Mouse (Mus musculus): ENCODE data around the gene Tesk1. TPM values are rescaled to one million over a fixed set of nuclear protein-coding genes. Genes with fewer than 3 reads are reported as not detected.
A peak's percentile ranks its signal among the peaks of the same experiment; 100 is the strongest.

Gene Tesk1
- total and polyA plus RNA-seq, 2 experiments from 2014 or later, result 5.1 to 55.5 TPM

DNA sequence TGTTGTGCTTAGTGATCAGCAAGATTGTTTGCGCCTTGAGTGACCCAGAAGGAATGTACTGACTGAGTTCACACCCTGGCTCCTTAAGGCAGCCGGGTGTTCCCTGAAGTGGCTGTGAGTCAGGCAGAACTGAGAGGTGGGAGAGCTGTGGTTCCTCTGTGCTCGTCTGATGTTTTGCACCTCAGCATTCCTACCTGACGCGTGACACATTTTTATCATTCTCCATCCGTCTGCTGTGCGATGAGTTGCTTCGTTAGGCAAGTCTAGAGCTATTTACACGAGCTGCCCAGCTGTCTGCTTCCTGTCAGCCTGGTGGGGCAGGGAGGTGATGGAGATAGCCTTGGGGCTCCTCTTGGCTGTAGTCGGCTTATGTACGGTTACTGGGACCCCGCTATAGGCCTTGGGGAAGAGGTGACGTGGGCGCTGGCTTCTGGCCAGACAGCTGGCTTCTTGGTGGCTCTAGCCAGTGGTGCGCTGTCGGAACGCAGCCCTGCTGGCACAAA, 42.9 kb upstream of the Tesk1 start:
- TF ChIP-seq EP300 (IDR thresholded peaks at IDR 0.05; ENCODE audit: low read depth), result no peak; the same call in 1 of the 2 replicates
- TF ChIP-seq CTCF (IDR thresholded peaks at IDR 0.05; ENCODE audit: low read depth), result no peak
- H3K9ac ChIP-seq (replicated peaks; ENCODE audit: low read depth, low read length), result peak overlapping the region; percentile 64
- no peaks in the 10 kb centered on the region for H3K36me3 ChIP-seq (replicated peaks; ENCODE audit: control insufficient read depth, insufficient read depth, low read length)
- peak overlapping the region; percentile 99 for H3K27ac ChIP-seq (ENCODE audit: low read depth)
- WGBS, result 16% methylated on average over 17 of the region's 17 CpGs
- peak overlapping the region; percentile 34 for H3K4me3 ChIP-seq (ENCODE audit: low read depth, low read length)
- no peaks in the 10 kb centered on the region for H3K9me3 ChIP-seq (replicated peaks; ENCODE audit: control insufficient read depth, low read length)
- DNase-seq (ENCODE audit: low spot score) (peak; percentile 72), ATAC-seq (ENCODE audit: insufficient read depth, low read depth) (peak; percentile 45)
- no peaks in the 10 kb centered on the region for H3K27me3 ChIP-seq (ENCODE audit: control insufficient read depth, insufficient read depth, low read length)
- peak overlapping the region; percentile 64 for H3K4me2 ChIP-seq (ENCODE audit: low read depth, low read length)
- H3K4me1 ChIP-seq (ENCODE audit: control insufficient read depth, insufficient read depth), result peaks cover 65% of the 10 kb centered on the region

DNA sequence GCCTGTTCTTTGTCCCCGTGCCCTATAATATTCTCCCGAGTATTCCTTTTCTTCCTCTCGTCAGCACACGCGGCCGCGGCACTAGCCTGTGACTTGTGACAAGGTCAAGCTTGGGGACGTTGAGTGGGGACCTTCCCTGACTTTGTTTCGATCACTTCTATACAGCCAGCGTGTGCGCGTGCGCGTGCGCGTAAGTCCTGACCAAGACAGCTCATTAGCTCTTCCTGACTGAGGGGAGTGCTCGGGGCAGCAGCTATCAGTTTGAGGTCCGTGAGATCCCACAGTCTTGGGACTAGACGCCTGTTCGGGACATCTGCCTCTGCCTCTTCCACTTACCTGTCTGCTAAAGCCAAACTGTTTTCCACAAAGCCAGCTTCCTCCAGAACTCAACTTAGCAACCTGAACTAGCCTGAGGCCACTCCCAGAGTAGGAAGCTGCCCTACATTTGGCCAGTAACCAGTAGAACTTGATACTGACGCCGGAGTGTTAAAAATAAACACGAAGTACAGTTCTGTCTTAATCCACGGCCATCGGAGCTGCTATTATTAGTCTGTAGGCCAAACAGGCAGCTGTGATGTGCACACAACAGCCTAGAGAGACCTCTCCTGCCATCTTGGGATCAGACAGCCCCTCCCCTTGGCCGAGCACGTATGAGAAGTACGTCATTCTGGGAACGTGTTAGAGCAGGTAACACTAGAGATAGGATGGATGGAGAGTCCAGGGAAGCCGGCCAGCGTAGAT, 42.2 kb upstream of the Tesk1 start:
- Histone ChIP-seq H3K27me3 (ENCODE audit: control insufficient read depth, insufficient read depth, low read length) (no peaks in the 10 kb centered on the region), H3K4me1 (ENCODE audit: control insufficient read depth, insufficient read depth) (peaks cover 60% of the 10 kb centered on the region), H3K36me3 (replicated peaks; ENCODE audit: control insufficient read depth, insufficient read depth, low read length) (no peaks in the 10 kb centered on the region), H3K27ac (ENCODE audit: low read depth) (peak overlapping the region; percentile 99), H3K9me3 (replicated peaks; ENCODE audit: control insufficient read depth, low read length) (no peaks in the 10 kb centered on the region), H3K4me3 (ENCODE audit: low read depth, low read length) (peak overlapping the region; percentile 34), H3K9ac (replicated peaks; ENCODE audit: low read depth, low read length) (peak overlapping the region; percentile 64), H3K4me2 (ENCODE audit: low read depth, low read length) (peak overlapping the region; percentile 64)
- 24% methylated on average over 31 of the region's 31 CpGs for WGBS
- no peak; the same call in 1 of the 2 replicates for TF ChIP-seq EP300 (IDR thresholded peaks at IDR 0.05; ENCODE audit: low read depth)
- no peak for TF ChIP-seq CTCF (IDR thresholded peaks at IDR 0.05; ENCODE audit: low read depth)
- peak; percentile 94 for DNase-seq (ENCODE audit: low spot score)
- peak; percentile 85 for ATAC-seq (ENCODE audit: insufficient read depth, low read depth)

DNA sequence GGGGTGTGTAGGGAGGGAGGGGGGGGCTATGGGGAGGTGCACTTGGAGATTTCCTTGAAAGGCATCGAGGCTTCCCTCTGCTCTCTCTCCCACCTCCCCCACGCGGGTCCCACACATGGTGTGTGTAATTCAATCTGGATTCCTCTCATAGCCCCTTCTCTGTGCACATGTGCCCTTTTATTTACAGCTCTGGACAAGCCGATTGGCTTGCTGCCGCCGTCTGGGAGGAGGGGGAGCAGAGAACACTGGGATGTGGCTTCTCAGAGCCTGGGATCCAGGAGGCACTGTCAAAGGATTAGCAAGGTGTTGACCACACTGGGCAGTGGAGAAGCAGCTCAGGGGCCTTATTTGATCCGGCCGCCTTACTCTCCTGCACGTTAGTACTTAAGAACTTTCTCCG, 40.8 kb upstream of the Tesk1 start:
- Histone ChIP-seq H3K27me3 (ENCODE audit: control insufficient read depth, insufficient read depth, low read length) (no peaks in the 10 kb centered on the region), H3K4me2 (ENCODE audit: low read depth, low read length) (0 out of 2 replicates have a peak overlapping the region, but pooled peaks have one; percentile 21), H3K4me3 (ENCODE audit: low read depth, low read length) (no peak overlapping the region), H3K9me3 (replicated peaks; ENCODE audit: control insufficient read depth, low read length) (no peaks in the 10 kb centered on the region), H3K4me1 (ENCODE audit: control insufficient read depth, insufficient read depth) (peaks cover 54% of the 10 kb centered on the region), H3K27ac (ENCODE audit: low read depth) (peak overlapping the region; percentile 99), H3K36me3 (replicated peaks; ENCODE audit: control insufficient read depth, insufficient read depth, low read length) (no peaks in the 10 kb centered on the region), H3K9ac (replicated peaks; ENCODE audit: low read depth, low read length) (peak overlapping the region; percentile 22; the same call in 1 of the 2 replicates)
- TF ChIP-seq EP300 (IDR thresholded peaks at IDR 0.05; ENCODE audit: low read depth) (no peak), CTCF (IDR thresholded peaks at IDR 0.05; ENCODE audit: low read depth) (no peak)
- ATAC-seq (ENCODE audit: insufficient read depth, low read depth) (no peak), DNase-seq (ENCODE audit: low spot score) (peak; percentile 36)
- 37% methylated on average over 10 of the region's 10 CpGs for WGBS

DNA sequence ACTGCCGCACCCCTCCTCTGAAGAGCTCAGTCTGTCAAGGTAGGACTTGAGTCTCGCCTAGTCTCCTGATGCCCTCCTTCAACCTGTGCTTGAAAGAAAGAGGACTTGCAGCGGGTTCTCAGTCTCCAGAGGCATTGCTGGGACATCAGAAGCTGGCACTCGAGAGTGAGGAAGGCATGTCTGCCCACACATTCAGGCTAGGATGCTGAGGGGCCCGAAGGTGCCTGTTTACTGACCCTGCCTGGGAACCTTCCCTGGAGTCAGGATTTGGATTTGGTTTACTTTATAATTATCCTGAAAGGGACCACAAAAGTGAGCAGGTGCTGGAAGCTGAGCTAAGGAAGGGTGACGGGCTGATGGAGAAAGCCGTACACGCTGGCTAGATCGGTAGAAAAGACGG, 40.3 kb upstream of the Tesk1 start:
- TF ChIP-seq EP300 (IDR thresholded peaks at IDR 0.05; ENCODE audit: low read depth), result no peak
- no peak for TF ChIP-seq CTCF (IDR thresholded peaks at IDR 0.05; ENCODE audit: low read depth)
- no peak overlapping the region for H3K4me3 ChIP-seq (ENCODE audit: low read depth, low read length)
- ATAC-seq (ENCODE audit: insufficient read depth, low read depth), result no peak
- peak overlapping the region; percentile 22; the same call in 1 of the 2 replicates for H3K9ac ChIP-seq (replicated peaks; ENCODE audit: low read depth, low read length)
- H3K4me2 ChIP-seq (ENCODE audit: low read depth, low read length), result 0 out of 2 replicates have a peak overlapping the region, but pooled peaks have one; percentile 21
- no peaks in the 10 kb centered on the region for H3K36me3 ChIP-seq (replicated peaks; ENCODE audit: control insufficient read depth, insufficient read depth, low read length)
- WGBS, result 84% methylated on average over 10 of the region's 10 CpGs
- H3K4me1 ChIP-seq (ENCODE audit: control insufficient read depth, insufficient read depth), result peaks cover 53% of the 10 kb centered on the region
- no peak for DNase-seq (ENCODE audit: low spot score)
- H3K9me3 ChIP-seq (replicated peaks; ENCODE audit: control insufficient read depth, low read length), result no peaks in the 10 kb centered on the region
- no peaks in the 10 kb centered on the region for H3K27me3 ChIP-seq (ENCODE audit: control insufficient read depth, insufficient read depth, low read length)
- H3K27ac ChIP-seq (ENCODE audit: low read depth), result peak overlapping the region; percentile 99

DNA sequence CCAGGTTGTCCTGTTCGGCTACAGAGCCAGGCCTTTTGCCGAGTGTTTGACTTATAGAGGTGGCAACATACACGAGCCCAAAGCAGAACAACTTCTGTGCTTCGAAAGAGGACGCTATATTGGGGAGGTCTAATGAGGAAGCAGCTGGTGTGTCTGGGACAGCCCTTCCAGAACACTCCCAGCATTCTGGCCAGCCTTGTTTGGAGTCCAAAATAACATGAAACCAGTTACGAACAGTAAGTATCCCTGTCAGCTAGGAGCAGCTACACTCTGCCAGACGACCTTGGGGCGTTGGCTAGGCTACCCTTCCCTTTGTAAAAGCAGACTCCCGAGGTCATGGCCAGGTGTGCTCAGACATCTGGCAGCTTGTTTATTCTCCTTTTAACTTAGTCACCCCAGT, 39.5 kb upstream of the Tesk1 start:
- H3K9ac ChIP-seq (replicated peaks; ENCODE audit: low read depth, low read length), result no peak overlapping the region

More for the DNA sequence above, 39.5 kb upstream of the Tesk1 start:
- ATAC-seq (ENCODE audit: insufficient read depth, low read depth) (no peak), DNase-seq (ENCODE audit: low spot score) (peak; percentile 44)
- TF ChIP-seq CTCF (IDR thresholded peaks at IDR 0.05; ENCODE audit: low read depth), result no peak
- no peak for TF ChIP-seq EP300 (IDR thresholded peaks at IDR 0.05; ENCODE audit: low read depth)
- Histone ChIP-seq H3K4me2 (ENCODE audit: low read depth, low read length) (no peak overlapping the region), H3K4me1 (ENCODE audit: control insufficient read depth, insufficient read depth) (peaks cover 53% of the 10 kb centered on the region), H3K27ac (ENCODE audit: low read depth) (peak overlapping the region; percentile 68), H3K27me3 (ENCODE audit: control insufficient read depth, insufficient read depth, low read length) (no peaks in the 10 kb centered on the region), H3K9me3 (replicated peaks; ENCODE audit: control insufficient read depth, low read length) (no peaks in the 10 kb centered on the region), H3K4me3 (ENCODE audit: low read depth, low read length) (no peak overlapping the region), H3K36me3 (replicated peaks; ENCODE audit: control insufficient read depth, insufficient read depth, low read length) (no peaks in the 10 kb centered on the region)
- WGBS, result 38% methylated on average over 9 of the region's 9 CpGs
